Comparison of ENCODE assay signal across 12 mouse cellular contexts in the genomic region with DNA sequence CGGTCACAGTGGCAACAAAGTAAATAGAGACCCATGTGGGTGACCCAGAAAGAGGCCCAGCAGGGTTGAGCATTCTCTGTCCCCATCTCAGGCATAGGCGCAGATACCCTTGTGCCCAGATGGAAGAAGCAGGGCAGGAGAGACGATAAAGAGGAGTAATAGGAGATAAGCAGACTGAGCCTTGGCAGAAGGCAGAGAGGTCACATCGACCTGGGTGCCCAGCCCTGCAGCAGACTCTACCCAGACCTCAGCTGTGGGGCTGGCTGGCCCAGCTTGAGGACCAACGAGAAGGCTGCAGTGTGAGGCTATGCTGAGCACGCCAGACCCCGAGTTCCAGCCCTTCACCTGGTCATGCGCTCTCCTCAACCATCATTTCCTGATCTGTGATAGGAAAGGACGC.
"Had no signal": no experiment of that assay in that cellular context is flagged by ENCODE, and none has a peak within 500 bp of the region (broad histone marks: within the 10 kb centered on the region; RNA-seq: fewer than 3 reads in every experiment).

No protein-coding gene starts in this region.

- DNase-seq: left cerebral cortex, postnatal 4 days; liver; liver, embryonic 13.5 days; liver, postnatal 0 days; lung, adult 18-20 months; lung, adult 2 months; lung, embryonic 14.5 days; lung, postnatal 10 days; lung, postnatal 14 days; lung, postnatal 36 days; lung, postnatal 4 days; midbrain, embryonic 14.5 days had no signal
